Mouse (Mus musculus) CD4-positive helper T cell, adult 2 months (primary cell): Measurements from ENCODE around the gene Lins1.

Experiments
- DNase-seq: peaks from one replicate; pipeline ENCODE4 v3.0.0-alpha.2; 2012; ENCODE audit warnings: low read depth, missing footprints, low spot score

Gene Lins1

DNA sequence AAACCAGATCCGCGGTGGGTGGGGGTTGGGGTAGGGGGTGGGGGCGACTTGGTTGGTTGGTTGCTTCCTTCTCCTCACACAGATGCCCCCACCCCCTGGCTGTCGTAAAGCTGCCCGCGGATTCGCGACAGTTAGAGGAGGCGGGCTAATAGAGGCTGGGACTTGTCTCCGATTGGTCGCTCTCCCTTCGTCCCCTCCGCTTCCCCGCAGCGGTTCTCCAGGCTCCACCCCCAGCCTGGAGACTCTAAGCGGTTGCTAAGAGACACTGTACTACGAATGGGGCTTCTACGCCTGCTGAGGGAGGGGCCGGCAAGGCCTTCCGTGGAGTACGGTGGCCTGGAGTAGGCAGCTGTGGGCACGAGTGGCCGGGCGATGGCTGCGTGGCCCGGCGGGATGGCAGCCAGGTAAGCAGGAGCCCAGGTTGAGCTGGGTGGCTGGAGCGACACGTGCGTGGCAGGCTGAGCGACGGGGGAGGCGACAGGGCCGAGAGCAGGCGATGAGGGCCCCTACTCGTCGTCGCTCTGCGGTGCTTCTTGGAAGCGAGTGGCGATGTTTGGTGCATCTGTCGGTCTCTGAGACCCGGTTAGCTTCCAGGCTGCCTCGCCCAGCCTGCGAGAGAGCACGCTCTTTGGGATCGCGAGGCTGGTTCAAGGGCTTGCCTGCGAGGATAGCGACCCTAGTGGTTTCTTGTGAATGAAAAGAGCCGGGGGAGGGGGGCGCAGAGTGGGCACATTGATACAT, at the start of gene Lins1:
Gene Lins1, plus strand, starts transcription at position 270 of the 741 bp plus-strand sequence.
- DNase-seq, result peak; percentile 100

DNA sequence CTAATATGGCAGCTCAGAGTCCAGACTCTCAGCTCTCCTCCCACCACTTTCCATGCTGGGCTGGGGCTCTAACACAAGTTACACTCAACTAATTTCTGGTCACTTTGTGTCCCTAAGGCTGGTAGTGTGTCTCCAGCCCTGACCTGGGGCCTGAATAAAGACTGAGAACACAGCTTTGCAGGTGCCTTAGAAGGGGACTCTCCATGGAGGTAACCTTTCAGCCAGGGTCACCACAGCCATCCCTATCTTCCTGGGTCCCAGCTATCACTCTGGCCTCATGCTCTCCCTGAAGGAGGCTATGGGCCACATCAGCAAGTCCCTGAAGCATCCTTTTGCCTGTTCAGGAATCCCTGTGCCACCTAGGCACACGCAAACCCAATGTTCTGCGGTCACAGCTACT, 44.0 kb upstream of the Lins1 start:
- no peak for DNase-seq

DNA sequence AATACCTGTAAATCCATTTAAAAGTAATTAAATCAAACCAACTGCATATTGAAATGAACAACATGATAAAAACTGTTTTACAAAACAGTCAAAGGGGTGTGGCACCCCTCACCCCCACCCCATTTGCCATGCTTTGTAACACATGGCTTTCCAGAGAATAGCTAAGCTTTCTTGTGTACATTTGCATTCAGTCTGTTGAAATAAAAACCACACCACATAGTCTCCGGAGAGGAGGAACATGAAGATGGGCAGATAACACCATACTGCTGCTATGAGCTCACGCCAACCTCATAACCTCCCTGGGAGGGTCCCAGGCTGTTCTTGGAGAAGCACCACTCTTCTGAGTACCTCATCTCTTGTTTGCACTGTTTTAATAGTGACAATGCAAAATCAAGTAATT, 40.5 kb upstream of the Lins1 start:
- DNase-seq, result no peak

DNA sequence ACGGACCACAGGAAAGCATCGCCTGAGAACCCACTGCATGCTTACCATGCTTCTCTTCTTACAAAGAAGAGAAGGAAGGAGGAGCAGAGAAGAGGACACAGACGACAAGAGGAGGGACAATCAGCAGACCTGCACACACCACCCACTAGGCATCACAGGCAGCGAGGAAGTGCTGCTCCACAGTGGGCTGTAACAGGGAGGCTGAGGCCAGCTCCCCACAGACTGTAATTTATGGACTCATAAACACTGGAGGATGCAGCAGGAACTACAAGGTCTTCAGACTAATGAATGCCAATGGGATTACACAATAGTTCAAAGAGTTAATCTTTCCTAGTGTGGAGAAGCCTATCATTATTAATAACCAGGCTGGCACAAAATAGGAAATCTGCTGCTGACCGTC, 38.8 kb upstream of the Lins1 start:
- DNase-seq, result no peak

DNA sequence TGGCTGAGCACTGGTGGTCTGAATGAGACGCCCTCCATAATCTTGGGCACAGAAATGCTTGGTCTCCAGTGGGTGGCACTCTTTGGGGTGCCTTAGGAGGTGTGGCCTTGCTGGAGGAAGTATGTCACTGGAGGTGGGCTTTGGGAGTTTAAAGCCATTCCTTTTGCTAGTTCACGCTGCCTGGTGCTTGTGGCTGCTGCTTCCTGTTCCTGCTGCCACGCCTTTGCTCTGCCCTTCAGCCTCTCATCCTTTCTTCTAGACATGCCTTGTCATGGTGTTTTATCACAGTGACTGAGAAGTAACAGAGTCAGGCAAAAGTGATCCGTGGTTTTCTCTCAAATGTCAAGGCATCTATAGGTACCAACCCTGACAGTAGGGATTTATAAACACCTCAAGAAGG, 37.5 kb upstream of the Lins1 start:
- peak; percentile 20 for DNase-seq

DNA sequence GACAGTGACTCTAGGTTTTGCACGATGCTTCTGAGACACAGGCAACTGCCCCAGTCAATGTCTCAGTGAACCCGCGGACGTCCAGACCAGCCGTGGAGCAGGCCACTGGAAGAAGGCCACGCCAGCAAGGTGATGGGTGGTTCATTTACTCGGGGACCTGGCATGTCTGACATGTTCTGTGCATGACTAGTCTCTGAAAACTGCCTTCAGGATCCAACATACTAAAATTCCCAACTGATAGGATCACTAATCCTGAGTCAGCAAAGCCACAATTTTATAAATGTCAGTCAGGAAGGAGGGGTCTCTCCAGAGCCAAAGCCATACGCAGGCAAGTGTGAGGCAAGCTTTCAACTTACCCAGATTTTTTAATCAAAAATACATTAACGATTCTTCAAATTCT, 36.1 kb upstream of the Lins1 start:
- no peak for DNase-seq

DNA sequence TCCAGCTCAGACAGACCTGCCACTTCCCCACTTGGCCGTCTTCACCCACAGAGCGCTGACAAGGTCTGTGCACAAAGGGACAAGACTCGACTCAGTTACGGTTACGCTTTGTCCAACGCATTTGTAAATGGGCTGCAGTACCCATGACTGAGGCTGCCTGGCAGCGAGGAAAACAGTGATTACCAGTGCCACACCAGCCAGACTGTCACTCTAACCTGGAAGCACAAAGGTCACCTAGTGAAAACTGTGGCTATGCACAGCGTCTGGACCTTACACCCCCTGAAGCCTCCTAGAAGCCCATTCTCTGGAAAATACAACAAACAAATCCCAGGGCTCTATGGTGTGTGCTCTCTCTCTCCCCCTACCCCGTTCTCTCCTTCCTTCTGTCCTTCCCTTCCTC, 34.2 kb upstream of the Lins1 start:
- no peak for DNase-seq

DNA sequence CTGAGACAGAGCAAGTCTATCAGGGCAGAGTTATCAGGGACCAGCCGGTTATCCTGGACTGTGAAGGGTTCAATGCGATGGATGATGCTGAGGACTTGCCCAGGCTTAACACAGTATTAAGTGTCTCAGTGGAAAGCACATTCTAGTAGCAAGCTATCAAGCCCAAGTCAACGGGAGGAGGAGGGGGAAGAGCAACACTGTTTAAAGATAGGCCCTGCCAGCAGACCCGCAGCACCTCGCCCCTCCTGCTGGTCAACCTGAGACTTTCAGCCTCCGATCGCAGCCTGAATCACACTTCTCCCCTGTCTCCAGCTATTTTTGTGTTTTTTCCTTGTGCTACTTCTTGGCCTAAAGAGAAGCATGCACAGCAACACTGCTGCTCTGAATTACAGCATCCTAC, 29.4 kb upstream of the Lins1 start:
- no peak for DNase-seq

DNA sequence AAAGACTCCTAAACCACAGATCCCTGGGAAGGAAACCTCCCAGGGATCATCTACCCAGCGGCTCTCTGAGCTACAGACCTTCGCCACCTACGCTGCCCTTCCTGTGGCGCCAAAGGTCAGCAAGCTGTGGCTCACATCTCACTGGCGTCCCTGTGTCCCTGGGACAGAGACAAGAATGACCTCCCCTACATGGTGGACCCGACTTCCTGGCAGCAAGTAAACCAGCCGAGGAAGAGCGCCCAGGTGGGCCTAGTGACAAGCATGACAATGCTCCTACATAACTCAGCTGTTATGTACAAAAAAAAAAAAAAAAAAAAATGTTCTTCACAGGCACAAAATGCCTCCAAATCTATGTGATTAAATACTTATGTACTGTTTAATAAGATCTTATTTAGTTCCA, 28.7 kb upstream of the Lins1 start:
- DNase-seq, result no peak

DNA sequence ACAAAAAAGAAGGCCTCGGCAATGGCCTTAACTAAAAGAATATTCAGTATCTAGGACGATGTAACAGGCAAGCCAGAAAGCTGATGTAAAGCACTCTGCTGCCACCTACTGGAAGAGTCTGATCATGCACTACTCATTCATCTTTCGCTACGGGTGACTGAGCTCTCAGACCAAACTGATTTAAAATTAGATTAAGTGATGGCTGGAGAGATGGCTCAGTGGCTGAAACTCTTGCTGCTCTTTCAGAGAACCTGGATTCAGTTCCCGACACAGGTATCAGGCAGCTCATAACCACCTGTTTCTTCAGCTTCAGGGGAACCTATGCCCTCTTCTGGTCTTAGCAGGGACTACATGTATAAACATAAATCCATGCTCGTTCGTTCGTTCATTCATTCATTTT, 28.1 kb upstream of the Lins1 start:
- DNase-seq, result peak; percentile 73

DNA sequence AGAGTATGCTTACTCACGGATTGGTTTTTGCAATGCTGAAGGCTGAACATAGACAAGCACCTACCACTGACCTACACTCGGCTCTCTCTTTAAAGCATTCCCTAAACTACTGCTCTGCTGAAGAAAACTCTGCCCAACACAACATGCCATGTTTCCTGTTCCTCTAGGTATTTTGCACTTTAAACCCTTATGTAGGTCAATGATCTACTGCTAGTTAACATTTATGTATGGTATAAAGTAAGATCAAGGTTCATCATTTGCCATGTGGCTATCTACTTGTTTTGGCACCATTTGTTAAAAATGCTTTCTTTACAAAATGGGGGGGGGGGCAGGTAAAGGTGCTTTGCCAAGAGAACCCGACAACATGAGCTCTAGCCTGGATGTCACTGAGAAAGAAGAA, 26.1 kb upstream of the Lins1 start:
- DNase-seq, result no peak

DNA sequence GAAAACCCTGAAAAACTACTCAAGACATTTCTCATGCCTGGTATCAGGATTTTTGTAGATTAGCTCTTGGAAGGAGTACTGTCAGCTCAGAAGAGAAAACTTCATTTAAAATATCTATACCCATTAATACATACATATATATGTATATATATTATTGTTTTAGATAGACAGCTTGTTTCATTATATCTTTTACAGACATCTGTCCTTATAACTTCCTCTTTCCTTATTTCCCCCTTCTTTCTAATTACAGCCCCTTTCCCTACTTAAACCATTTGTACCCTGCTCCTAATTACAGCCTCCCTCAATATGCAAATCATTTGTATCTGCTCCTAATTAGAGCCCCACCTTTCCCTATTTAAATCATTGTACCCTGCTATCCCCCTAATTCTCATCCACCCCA, 22.6 kb upstream of the Lins1 start:
- no peak for DNase-seq

DNA sequence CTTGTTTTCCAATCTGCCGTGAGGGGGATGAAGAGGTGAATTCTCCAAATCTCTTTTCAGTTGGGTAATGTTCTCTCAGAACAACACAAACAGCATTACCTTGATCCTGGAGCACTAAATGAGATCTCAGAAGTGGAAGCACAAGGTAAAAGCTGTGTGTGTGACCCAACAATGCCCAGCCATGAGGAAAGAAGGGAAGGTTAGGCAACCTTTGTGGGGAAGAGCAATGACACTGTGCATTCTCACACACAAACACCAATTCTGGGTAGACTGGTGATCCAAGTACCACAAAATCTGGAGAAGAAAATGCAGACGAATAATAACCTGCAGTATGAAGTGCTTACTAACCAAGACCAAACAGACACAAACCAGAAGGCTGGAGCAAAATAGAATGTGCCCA, 13.9 kb upstream of the Lins1 start:
- DNase-seq, result no peak

DNA sequence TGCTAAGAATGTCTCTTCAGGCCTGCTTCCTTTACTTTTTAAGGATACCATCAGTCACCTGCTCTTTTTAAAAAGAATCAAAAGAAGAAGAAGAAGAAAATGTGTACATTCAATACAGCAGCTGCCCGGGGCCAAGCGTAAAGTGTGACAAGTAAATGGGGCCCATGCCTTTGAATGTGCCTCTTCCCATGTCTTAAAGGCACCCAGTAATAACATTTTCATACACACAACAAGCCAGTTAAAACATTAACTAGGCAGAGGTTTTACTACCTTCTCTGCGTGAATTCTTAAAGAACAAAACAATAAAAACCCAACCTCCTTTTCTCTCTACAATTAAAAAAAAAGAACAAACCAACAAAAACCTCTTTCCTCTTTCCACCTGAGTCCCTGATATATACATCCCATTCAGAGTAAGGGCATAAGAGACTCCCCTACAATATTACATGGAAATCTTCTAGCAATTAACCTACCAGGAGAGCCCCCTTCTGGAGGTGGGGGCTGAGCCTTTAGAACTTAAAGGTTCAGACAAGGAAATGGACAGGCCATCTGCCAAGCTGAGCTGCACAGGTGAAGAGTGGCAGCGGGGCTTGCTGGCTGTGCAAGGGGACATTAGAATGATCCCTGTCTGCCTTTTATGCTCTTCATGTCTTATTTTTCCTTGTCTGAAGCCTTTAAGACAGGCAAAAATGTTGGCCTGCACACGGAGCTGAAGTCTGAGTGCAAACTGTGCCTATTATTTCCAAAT, 7.4 kb upstream of the Lins1 start:
- no peak for DNase-seq

DNA sequence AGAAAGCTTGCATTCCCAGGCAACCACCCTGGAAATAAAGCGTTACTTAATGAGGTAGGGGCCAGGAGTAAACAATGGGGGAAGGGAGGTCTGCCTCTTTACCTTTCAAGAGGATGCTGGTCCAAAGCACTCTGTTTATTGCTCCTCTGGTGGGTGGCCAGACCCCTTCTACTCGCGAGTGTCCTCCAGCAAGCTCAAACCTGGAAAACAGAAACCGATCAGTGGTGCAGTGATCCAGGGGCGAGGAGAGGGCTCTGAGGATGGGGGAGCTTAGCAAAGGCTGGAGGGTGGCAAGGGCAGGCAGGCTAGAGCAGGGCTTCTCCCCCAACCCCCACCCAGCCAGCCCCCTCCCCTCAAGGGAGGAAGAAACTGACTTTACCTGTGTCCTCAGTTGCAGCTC, 968 bp upstream of the Lins1 start:
- DNase-seq, result no peak

DNA sequence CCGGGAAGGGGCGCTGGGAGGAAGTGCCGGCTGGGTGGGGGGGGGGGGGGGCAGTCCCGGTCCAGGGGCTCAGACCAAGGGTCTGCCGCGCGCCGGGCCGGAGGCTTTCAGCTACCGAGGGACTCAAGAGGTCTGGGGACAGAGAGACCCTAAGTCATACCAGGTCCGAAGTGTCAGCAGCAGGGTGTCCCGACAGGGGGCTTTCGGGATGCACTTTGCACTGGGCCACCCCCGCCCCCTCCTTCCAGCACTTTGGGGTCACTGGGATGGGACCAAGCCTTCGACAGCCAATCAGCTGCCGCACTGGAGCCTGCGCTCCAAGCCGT, 432 bp upstream of the Lins1 start, which contains the start of gene Asb7:
Gene Asb7, minus strand, starts transcription at position 303 of the 326 bp plus-strand sequence.
- DNase-seq, result no peak

DNA sequence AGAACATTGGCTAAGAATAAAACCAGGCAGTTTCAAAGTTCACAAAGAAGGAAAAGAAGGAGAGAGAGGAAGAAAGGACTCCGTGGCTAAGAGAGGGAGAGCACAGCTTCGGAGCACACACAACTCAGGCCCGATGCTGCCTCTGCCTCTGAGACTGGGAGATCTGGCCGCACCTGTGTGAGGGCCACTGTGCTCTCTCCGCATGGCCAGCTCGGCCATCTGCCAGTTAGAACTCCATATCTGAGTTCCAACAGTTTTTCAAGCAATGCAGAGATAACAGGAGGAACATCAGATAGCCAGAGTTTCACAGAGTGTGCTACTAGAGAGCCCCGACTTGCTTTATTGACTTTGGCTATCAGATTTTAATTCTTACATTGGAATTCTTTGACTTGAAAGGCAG, 4.8 kb downstream of the Lins1 start:
- DNase-seq, result no peak

DNA sequence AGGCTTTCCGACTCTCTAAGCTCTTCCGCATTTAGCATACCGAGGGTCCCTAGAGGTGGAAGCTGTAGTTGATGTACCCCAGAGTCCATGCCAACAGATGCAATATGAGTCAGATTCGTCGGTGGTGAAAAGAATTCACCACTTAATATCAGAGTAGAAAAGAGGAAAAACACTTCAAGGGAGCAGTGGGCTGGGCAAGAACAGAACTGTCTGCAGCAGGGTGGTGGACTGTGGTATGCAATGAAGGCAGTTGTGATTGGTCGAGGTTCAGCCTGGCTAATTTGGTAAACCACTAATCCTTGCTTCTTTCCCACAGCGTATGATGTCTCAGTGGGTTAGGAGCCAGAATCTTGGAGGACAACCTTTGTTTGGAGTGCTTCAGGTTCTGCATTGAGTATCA, 13.0 kb downstream of the Lins1 start:
- DNase-seq, result no peak

DNA sequence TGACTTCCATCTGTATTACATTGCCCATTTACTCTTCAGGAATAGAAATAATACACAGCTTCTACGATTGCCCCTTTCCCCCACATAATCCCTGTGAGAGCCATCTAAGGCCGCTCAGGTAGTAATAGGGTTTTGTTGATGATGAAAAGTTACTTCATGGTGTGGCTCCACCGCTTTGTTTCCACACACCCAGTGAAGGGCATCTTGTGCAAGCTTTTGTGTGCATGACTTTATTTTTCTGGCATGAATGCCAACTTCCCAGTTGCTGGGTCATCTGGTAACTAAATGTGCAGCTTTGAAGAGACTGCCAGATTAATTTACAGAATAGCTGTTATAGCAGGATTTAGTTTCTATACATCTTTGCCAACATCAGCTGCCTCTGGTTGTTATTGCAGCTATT, 14.9 kb downstream of the Lins1 start:
- no peak for DNase-seq

DNA sequence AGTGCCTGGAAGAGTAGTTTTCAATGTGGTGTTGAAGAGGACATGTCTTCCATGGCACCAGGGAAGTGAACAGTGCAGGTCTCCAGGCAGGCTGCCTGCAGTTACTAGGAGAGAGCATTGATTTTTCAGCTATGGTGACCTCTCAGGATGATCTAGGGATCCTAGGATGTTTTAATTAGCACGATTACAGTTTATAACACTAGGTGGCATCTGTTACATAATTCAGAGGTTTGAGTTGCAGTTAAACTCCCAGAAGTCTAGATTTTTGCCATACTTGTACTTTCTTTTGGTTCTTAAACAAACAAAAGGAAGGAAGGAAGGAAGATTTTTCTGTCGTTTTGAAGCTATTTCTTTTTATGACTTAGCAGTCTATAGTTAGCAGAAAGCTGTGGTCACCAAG, 21.5 kb downstream of the Lins1 start:
- no peak for DNase-seq

DNA sequence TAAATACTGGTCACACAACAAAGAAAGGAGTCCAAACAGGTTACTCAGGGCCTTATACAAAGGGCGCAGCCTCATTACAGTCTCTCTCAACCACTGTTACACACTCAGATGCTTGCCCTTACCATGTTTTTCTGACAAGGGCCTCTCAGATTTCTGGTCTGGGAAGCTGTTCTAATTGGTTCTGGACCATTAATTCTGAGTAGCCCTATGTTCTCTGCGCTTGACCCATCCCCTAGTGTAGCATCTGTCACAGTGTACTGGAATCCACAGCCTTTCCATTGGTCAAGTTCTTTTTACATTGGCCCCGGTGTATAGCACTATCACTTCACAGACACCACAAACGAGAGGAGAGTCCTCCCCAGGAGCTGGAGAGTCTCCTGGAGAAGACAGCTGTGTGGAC, 34.8 kb downstream of the Lins1 start:
- no peak for DNase-seq

DNA sequence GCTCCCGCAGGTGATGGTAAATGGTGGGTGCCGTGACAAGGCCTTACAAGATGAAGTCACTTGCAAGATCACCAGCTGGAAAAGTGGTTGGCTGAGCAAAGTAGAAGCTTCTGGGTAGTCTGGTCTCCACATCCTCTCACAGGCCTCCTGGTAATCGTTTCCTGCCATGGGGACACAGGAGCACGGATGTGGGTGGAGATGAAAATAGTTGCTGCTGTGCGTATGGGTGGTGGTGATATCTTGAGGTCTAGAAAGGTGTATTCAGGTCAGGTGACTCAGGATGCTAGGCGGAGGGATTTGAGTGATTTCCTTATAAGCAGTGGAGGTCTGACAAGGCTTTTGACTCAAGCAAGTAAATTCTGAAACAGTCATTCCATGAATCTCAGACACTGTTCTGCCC, 35.3 kb downstream of the Lins1 start:
- DNase-seq, result peak; percentile 37

DNA sequence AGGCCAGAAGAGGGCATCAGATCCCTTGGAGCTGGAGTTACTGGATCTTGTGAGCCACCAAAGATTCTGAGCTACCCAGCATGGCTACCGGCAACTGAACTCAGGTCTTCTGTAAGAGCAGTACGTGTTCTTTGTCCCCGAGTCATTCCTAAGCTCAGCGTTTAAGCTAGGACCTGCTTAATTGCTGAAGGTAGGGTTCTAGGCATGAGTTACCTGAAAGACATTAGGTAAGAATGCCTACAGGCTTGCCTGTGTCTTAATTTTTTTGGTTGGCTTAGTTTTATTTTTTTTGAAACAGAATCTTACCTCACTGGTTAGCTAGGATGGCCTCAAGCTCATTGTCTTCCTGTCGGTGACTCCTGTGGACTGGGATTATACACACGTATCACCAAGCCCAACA, 38.4 kb downstream of the Lins1 start:
- DNase-seq, result no peak

DNA sequence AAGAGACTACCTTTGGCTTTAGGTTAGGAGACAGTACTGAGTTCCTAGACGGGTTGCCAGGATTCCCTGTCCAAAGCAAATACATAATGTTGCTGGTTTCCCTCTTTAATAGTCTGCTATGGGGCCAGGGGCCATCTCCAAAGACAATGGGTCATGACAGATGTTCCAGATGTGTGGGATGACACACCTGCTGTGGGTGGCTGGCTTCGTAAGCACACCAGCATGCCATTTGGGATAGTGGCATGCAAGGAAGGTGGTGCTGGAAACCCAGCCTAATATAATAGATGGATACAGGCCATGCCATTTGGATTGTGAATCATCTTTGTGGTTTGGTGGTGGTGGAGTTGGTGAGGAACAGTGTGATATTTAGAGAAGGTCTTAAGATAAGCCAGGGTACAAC, 39.5 kb downstream of the Lins1 start:
- no peak for DNase-seq
